Mouse (Mus musculus): ENCODE results near the gene Rad18. TPM values are rescaled to one million over a fixed set of nuclear protein-coding genes. Genes with fewer than 3 reads are reported as not detected.

The Rad18 gene
- polyA plus RNA-seq, 1 experiment from 2014 or later = 14.4 TPM

DNA sequence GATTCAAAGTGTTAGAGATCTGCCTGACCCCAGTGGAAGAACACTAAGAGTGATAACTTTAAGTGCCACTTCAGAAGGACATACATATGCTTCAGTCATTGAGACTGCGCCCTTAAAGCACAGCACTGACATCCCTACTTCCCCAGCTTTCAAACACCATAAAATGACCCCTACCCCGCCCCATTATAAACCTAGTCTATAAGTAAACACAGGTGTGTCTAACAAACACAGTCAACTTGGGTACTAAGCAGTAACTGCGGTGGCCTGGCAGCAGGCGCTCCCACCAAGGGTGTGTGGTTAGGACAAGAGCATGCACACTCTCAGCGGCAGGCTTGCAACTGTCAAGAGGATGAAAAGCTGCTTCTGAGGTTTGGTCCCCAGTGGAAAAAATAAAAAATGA is 76.5 kb downstream of the Rad18 start:
- Histone ChIP-seq H3K4me2 (ENCODE audit: low read length) (no peak overlapping the region), H3K27me3 (replicated peaks; ENCODE audit: control insufficient read depth, insufficient read depth, low read length) (no peaks in the 10 kb centered on the region), H3K4me1 (ENCODE audit: control insufficient read depth, insufficient read depth, low read depth, low read length) (no peaks in the 10 kb centered on the region), H3K9me3 (ENCODE audit: control insufficient read depth, low read length) (no peaks in the 10 kb centered on the region), H3K36me3 (ENCODE audit: control insufficient read depth, insufficient read depth, low read length) (no peaks in the 10 kb centered on the region), H3K9ac (ENCODE audit: low read depth, low read length) (no peak overlapping the region), H3K27ac (ENCODE audit: low read depth, low read length) (no peak overlapping the region), H3K4me3 (ENCODE audit: low read length) (no peak overlapping the region)
- WGBS = 87% methylated on average over 5 of the region's 5 CpGs
- no peak for ATAC-seq

DNA sequence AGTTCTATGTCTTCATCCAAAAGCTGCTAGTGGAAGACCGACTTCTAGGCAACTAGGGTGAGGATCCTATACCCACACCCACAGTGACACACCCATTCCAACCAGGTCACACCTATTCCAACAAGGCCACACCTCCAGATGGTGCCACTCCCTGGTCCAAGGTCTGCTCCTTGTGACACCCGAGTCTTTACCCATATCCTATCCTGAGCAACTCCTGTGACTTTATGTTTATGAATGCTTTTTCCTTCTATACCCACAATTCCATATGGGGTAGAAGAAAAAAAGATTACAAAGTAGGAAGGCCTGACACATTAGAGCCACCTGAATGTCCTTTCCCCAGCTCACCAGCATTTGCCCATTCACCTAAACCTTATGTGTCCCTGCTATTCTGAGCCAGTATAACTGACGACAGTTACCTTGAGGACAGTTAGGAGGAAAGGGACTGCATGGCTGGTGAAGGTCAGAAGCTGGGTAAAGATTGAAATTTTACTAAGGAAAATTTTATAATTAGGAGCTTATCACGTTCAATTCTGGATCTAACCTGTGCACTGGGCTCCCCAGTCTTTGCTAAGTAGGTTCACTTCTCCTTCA is 78.7 kb downstream of the Rad18 start:
- Histone ChIP-seq H3K4me3 (ENCODE audit: low read length) (no peak overlapping the region), H3K9ac (ENCODE audit: low read depth, low read length) (no peak overlapping the region), H3K4me1 (ENCODE audit: control insufficient read depth, insufficient read depth, low read depth, low read length) (no peaks in the 10 kb centered on the region), H3K27ac (ENCODE audit: low read depth, low read length) (no peak overlapping the region), H3K4me2 (ENCODE audit: low read length) (no peak overlapping the region), H3K36me3 (ENCODE audit: control insufficient read depth, insufficient read depth, low read length) (no peaks in the 10 kb centered on the region), H3K27me3 (replicated peaks; ENCODE audit: control insufficient read depth, insufficient read depth, low read length) (no peaks in the 10 kb centered on the region), H3K9me3 (ENCODE audit: control insufficient read depth, low read length) (no peaks in the 10 kb centered on the region)
- 95% methylated on average over 4 of the region's 4 CpGs for WGBS
- ATAC-seq = no peak

- WGBS = 57% methylated on average over 4 of the region's 4 CpGs
- no peak overlapping the region for H3K27ac ChIP-seq (ENCODE audit: low read depth, low read length)
- no peak for ATAC-seq
These were observed 87.5 kb downstream of the Rad18 start for GRCm38 (mm10) chr6:112609027-112609426.

DNA sequence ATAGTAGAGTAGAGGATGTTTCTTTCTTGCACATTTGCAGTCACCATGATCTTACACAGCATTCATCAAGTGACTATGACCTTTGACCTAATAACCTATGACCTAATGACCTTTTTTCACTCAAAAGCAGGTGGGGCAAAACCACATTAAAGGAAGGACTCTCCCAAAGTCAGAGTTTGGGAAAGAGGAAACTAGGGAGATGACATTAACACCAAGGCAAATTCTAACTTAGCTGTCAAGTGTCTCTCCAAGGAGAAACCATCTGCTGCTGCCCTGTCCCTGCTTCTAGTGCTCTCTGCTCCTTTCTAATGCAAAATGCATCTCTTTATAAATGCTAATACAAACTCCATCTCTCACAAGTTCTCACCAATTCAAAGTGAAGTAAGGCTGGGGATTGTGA is 92.6 kb downstream of the Rad18 start:
- Histone ChIP-seq H3K27me3 (replicated peaks; ENCODE audit: control insufficient read depth, insufficient read depth, low read length) (no peaks in the 10 kb centered on the region), H3K4me3 (ENCODE audit: low read length) (no peak overlapping the region), H3K9me3 (ENCODE audit: control insufficient read depth, low read length) (no peaks in the 10 kb centered on the region), H3K4me2 (ENCODE audit: low read length) (no peak overlapping the region), H3K9ac (ENCODE audit: low read depth, low read length) (no peak overlapping the region), H3K36me3 (ENCODE audit: control insufficient read depth, insufficient read depth, low read length) (no peaks in the 10 kb centered on the region), H3K27ac (ENCODE audit: low read depth, low read length) (no peak overlapping the region), H3K4me1 (ENCODE audit: control insufficient read depth, insufficient read depth, low read depth, low read length) (no peaks in the 10 kb centered on the region)
- no peak for ATAC-seq

More at GRCm38 (mm10) chr6:112609027-112609426, 87.5 kb downstream of the Rad18 start:
- Histone ChIP-seq H3K4me1 (ENCODE audit: control insufficient read depth, insufficient read depth, low read depth, low read length) (no peaks in the 10 kb centered on the region), H3K9ac (ENCODE audit: low read depth, low read length) (no peak overlapping the region), H3K27me3 (replicated peaks; ENCODE audit: control insufficient read depth, insufficient read depth, low read length) (no peaks in the 10 kb centered on the region), H3K36me3 (ENCODE audit: control insufficient read depth, insufficient read depth, low read length) (no peaks in the 10 kb centered on the region), H3K9me3 (ENCODE audit: control insufficient read depth, low read length) (no peaks in the 10 kb centered on the region), H3K4me2 (ENCODE audit: low read length) (no peak overlapping the region), H3K4me3 (ENCODE audit: low read length) (no peak overlapping the region)

DNA sequence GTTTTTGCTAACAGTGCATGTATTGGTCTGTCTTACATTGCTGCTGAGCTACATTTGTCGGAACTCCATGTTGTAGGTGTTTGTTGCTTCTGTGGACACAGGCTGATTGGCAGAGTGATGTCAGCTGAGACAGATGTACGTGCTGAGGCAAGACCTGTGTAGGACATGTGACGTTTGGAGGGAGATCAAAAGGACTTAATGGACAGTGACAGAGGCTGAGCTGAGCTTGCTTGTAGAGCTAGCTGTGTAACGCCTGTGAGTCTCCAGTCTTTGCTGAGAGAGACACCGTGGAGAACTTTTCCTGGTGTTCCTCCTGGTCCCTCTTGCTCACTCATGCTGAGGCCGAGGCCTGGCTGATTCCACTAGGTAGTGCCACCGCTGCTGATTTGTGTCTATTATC is 101.5 kb downstream of the Rad18 start:
- WGBS = 93% methylated on average over 7 of the region's 7 CpGs
- H3K4me3 ChIP-seq (ENCODE audit: low read length) = no peak overlapping the region
- ATAC-seq = no peak

GRCm38 (mm10) chr6:112587912-112588311 is 108.6 kb downstream of the Rad18 start:
- H3K9me3 ChIP-seq (ENCODE audit: control insufficient read depth, low read length) = no peaks in the 10 kb centered on the region; the same call in 1 of the 2 replicates
- 82% methylated on average over 1 of the region's 1 CpGs for WGBS
- no peak overlapping the region for H3K4me3 ChIP-seq (ENCODE audit: low read length)
- no peak overlapping the region for H3K27ac ChIP-seq (ENCODE audit: low read depth, low read length)
- H3K4me1 ChIP-seq (ENCODE audit: control insufficient read depth, insufficient read depth, low read depth, low read length) = no peaks in the 10 kb centered on the region
- ATAC-seq = no peak
- H3K9ac ChIP-seq (ENCODE audit: low read depth, low read length) = no peak overlapping the region
- H3K4me2 ChIP-seq (ENCODE audit: low read length) = no peak overlapping the region
- no peaks in the 10 kb centered on the region for H3K27me3 ChIP-seq (replicated peaks; ENCODE audit: control insufficient read depth, insufficient read depth, low read length)
- H3K36me3 ChIP-seq (ENCODE audit: control insufficient read depth, insufficient read depth, low read length) = no peaks in the 10 kb centered on the region

More for the DNA sequence above, 101.5 kb downstream of the Rad18 start:
- H3K9me3 ChIP-seq (ENCODE audit: control insufficient read depth, low read length) = no peaks in the 10 kb centered on the region; the same call in 1 of the 2 replicates
- H3K4me1 ChIP-seq (ENCODE audit: control insufficient read depth, insufficient read depth, low read depth, low read length) = no peaks in the 10 kb centered on the region
- H3K4me2 ChIP-seq (ENCODE audit: low read length) = no peak overlapping the region
- H3K36me3 ChIP-seq (ENCODE audit: control insufficient read depth, insufficient read depth, low read length) = no peaks in the 10 kb centered on the region
- H3K9ac ChIP-seq (ENCODE audit: low read depth, low read length) = no peak overlapping the region
- H3K27ac ChIP-seq (ENCODE audit: low read depth, low read length) = no peak overlapping the region
- no peaks in the 10 kb centered on the region for H3K27me3 ChIP-seq (replicated peaks; ENCODE audit: control insufficient read depth, insufficient read depth, low read length)

DNA sequence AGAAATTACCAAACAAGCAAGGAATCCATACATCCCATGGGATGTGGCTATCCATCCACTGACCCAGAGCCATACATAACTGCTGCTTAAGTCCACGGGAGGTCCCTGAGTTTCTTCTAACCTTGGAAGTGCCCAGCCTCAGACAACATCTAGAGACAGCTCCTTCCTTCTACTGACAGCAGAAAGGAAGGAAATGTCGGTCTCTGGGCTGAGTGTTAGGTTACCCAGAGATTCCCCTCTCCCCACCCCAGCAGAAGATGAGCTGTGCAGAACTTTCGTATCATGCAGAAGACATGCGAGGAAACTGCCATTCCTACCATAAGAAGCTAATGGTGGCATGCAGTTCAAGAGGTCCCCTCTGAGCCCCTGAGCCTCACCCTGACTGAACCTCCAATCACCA is 109.5 kb downstream of the Rad18 start:
- Histone ChIP-seq H3K4me1 (ENCODE audit: control insufficient read depth, insufficient read depth, low read depth, low read length) (no peaks in the 10 kb centered on the region), H3K36me3 (ENCODE audit: control insufficient read depth, insufficient read depth, low read length) (no peaks in the 10 kb centered on the region), H3K27ac (ENCODE audit: low read depth, low read length) (no peak overlapping the region), H3K4me3 (ENCODE audit: low read length) (no peak overlapping the region), H3K9me3 (ENCODE audit: control insufficient read depth, low read length) (no peaks in the 10 kb centered on the region), H3K4me2 (ENCODE audit: low read length) (no peak overlapping the region), H3K9ac (ENCODE audit: low read depth, low read length) (no peak overlapping the region), H3K27me3 (replicated peaks; ENCODE audit: control insufficient read depth, insufficient read depth, low read length) (no peaks in the 10 kb centered on the region)
- 87% methylated on average over 4 of the region's 4 CpGs for WGBS
- no peak for ATAC-seq

GRCm38 (mm10) chr6:112584961-112585360 is 111.5 kb downstream of the Rad18 start:
- H3K36me3 ChIP-seq (ENCODE audit: control insufficient read depth, insufficient read depth, low read length) = no peaks in the 10 kb centered on the region
- WGBS = 87% methylated on average over 5 of the region's 5 CpGs
- no peak overlapping the region for H3K4me3 ChIP-seq (ENCODE audit: low read length)
- H3K4me2 ChIP-seq (ENCODE audit: low read length) = no peak overlapping the region
- no peaks in the 10 kb centered on the region for H3K4me1 ChIP-seq (ENCODE audit: control insufficient read depth, insufficient read depth, low read depth, low read length)
- ATAC-seq = no peak
- no peak overlapping the region for H3K9ac ChIP-seq (ENCODE audit: low read depth, low read length)
- H3K9me3 ChIP-seq (ENCODE audit: control insufficient read depth, low read length) = no peaks in the 10 kb centered on the region
- no peaks in the 10 kb centered on the region for H3K27me3 ChIP-seq (replicated peaks; ENCODE audit: control insufficient read depth, insufficient read depth, low read length)
- H3K27ac ChIP-seq (ENCODE audit: low read depth, low read length) = no peak overlapping the region

GRCm38 (mm10) chr6:112582022-112582421 is 114.5 kb downstream of the Rad18 start:
- Histone ChIP-seq H3K4me2 (ENCODE audit: low read length) (no peak overlapping the region), H3K9ac (ENCODE audit: low read depth, low read length) (no peak overlapping the region), H3K36me3 (ENCODE audit: control insufficient read depth, insufficient read depth, low read length) (no peaks in the 10 kb centered on the region), H3K9me3 (ENCODE audit: control insufficient read depth, low read length) (no peaks in the 10 kb centered on the region), H3K27me3 (replicated peaks; ENCODE audit: control insufficient read depth, insufficient read depth, low read length) (no peaks in the 10 kb centered on the region), H3K27ac (ENCODE audit: low read depth, low read length) (no peak overlapping the region), H3K4me1 (ENCODE audit: control insufficient read depth, insufficient read depth, low read depth, low read length) (no peaks in the 10 kb centered on the region), H3K4me3 (ENCODE audit: low read length) (no peak overlapping the region)
- WGBS = 52% methylated on average over 4 of the region's 4 CpGs
- no peak for ATAC-seq

GRCm38 (mm10) chr6:112577198-112577597 is 119.3 kb downstream of the Rad18 start:
- ATAC-seq = no peak
- Histone ChIP-seq H3K27ac (ENCODE audit: low read depth, low read length) (no peak overlapping the region), H3K4me1 (ENCODE audit: control insufficient read depth, insufficient read depth, low read depth, low read length) (no peaks in the 10 kb centered on the region), H3K27me3 (replicated peaks; ENCODE audit: control insufficient read depth, insufficient read depth, low read length) (no peaks in the 10 kb centered on the region), H3K36me3 (ENCODE audit: control insufficient read depth, insufficient read depth, low read length) (no peaks in the 10 kb centered on the region), H3K9ac (ENCODE audit: low read depth, low read length) (no peak overlapping the region), H3K9me3 (ENCODE audit: control insufficient read depth, low read length) (no peaks in the 10 kb centered on the region), H3K4me2 (ENCODE audit: low read length) (no peak overlapping the region), H3K4me3 (ENCODE audit: low read length) (no peak overlapping the region)
- 70% methylated on average over 5 of the region's 5 CpGs for WGBS

Measured in hindbrain, embryonic 16.5 days (tissue).